Mouse (Mus musculus) right cerebral cortex, postnatal 14 days (tissue): ENCODE results near the gene Gm49673.
"Not testable (repeated sequence)": the region's sequence is repeated elsewhere in the genome, so short reads cannot be mapped to it uniquely, and the experiment has no call there.

ENCODE experiments used
- DNase-seq: peaks from one replicate; pipeline ENCODE4 v3.0.0; 2022

Gm49673 gene

GRCm38 (mm10) chr17:8129578-8129977, 18.0 kb downstream of the Gm49673 start:
- not testable (repeated sequence) for DNase-seq

GRCm38 (mm10) chr17:8128326-8128993, 19.1 kb downstream of the Gm49673 start:
- DNase-seq = not testable (repeated sequence)

- DNase-seq = not testable (repeated sequence)
These were observed 23.0 kb downstream of the Gm49673 start for GRCm38 (mm10) chr17:8124586-8124985.

- DNase-seq = not testable (repeated sequence)
These were observed 24.6 kb downstream of the Gm49673 start for GRCm38 (mm10) chr17:8122974-8123373.

- DNase-seq = not testable (repeated sequence)
These were observed 30.7 kb downstream of the Gm49673 start for GRCm38 (mm10) chr17:8116928-8117327.

GRCm38 (mm10) chr17:8116378-8116777, 31.2 kb downstream of the Gm49673 start:
- not testable (repeated sequence) for DNase-seq

- DNase-seq = not testable (repeated sequence)
These were observed 35.4 kb downstream of the Gm49673 start for GRCm38 (mm10) chr17:8112199-8112598.

- not testable (repeated sequence) for DNase-seq
These were observed 46.3 kb downstream of the Gm49673 start for GRCm38 (mm10) chr17:8101297-8101609.

GRCm38 (mm10) chr17:8100405-8101296, 46.9 kb downstream of the Gm49673 start:
- DNase-seq = not testable (repeated sequence)

GRCm38 (mm10) chr17:8096199-8096598, 51.4 kb downstream of the Gm49673 start:
- not testable (repeated sequence) for DNase-seq

GRCm38 (mm10) chr17:8095653-8096052, 51.9 kb downstream of the Gm49673 start:
- DNase-seq = not testable (repeated sequence)

GRCm38 (mm10) chr17:8092537-8093526, 54.8 kb downstream of the Gm49673 start:
- not testable (repeated sequence) for DNase-seq

- DNase-seq = not testable (repeated sequence)
These were observed 56.3 kb downstream of the Gm49673 start for GRCm38 (mm10) chr17:8091320-8091719.

- not testable (repeated sequence) for DNase-seq
These were observed 77.7 kb downstream of the Gm49673 start for GRCm38 (mm10) chr17:8069847-8070246.

GRCm38 (mm10) chr17:8056637-8057138, 90.9 kb downstream of the Gm49673 start:
- not testable (repeated sequence) for DNase-seq

- not testable (repeated sequence) for DNase-seq
These were observed 91.5 kb downstream of the Gm49673 start for GRCm38 (mm10) chr17:8055919-8056589.

- peak; percentile 80 for DNase-seq
These were observed 96.3 kb downstream of the Gm49673 start for GRCm38 (mm10) chr17:8051247-8051646.

- DNase-seq = not testable (repeated sequence)
These were observed 97.4 kb downstream of the Gm49673 start for GRCm38 (mm10) chr17:8050218-8050617.

GRCm38 (mm10) chr17:8046178-8046577, 101.4 kb downstream of the Gm49673 start:
- DNase-seq = peak; percentile 65

GRCm38 (mm10) chr17:8041197-8041596, 106.4 kb downstream of the Gm49673 start:
- DNase-seq = not testable (repeated sequence)

- DNase-seq = not testable (repeated sequence)
These were observed 107.5 kb downstream of the Gm49673 start for GRCm38 (mm10) chr17:8039916-8040635.
